Mouse (Mus musculus) E14TG2a.4 (cell line): ENCODE data around the gene Ddx21.

Experiments
- H3K27me3 ChIP-seq: 2 replicates; pipeline ENCODE4 v1.6.1; 2014; ENCODE audit warnings: low read length, control low read depth; ENCODE audit not compliant: insufficient read depth
- H3K36me3 ChIP-seq: 2 replicates; pipeline ENCODE4 v1.6.1; 2014; ENCODE audit warnings: low read length, control low read depth; ENCODE audit not compliant: insufficient read depth
- H3K4me1 ChIP-seq: replicated peaks from 2 replicates; pipeline ENCODE4 v1.6.1; 2014; ENCODE audit warnings: low read depth, low read length, control low read depth
- H3K4me3 ChIP-seq: replicated peaks from 2 replicates; pipeline ENCODE4 v1.5.1; 2014; ENCODE audit warnings: mild to moderate bottlenecking, low read length
- H3K9me3 ChIP-seq: 2 replicates; pipeline ENCODE4 v1.6.1; 2014; ENCODE audit warnings: low read length, control low read depth
- CTCF ChIP-seq: conservative IDR thresholded peaks from 2 replicates; pipeline ENCODE4 v1.5.1; 2014; ENCODE audit warnings: low read length
- NANOG ChIP-seq: IDR thresholded peaks from 2 replicates; pipeline ENCODE4 v1.6.1; 2014; ENCODE audit warnings: borderline replicate concordance, low read length, mixed read lengths
- POU5F1 ChIP-seq: IDR thresholded peaks from 2 replicates; pipeline ENCODE4 v1.6.1; 2014; ENCODE audit warnings: low read length, borderline replicate concordance

The Ddx21 gene

DNA sequence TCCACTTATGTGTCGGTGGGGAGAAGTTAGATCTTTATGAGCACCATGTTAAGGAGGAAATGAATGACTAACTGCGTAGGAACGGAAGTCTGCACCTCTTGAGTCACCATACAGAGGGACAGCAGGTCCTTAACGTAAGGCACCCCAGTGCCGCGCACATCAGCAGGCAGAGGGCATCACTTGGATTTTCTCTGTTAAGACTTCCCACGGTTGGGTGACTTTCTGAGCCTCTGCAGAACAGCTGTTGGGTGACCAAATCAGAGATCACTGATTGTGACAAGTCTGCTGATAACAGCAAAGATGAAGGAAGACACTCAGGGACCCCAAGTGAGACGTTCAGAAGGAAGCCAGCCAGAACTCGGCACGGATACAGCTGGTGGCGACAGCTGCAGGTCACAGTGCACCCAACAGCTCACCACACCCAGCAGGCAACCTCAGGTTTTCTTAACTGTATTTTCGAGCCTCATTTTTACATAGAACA is 48.4 kb downstream of the Ddx21 start:
- no peak for TF ChIP-seq NANOG
- no peak for TF ChIP-seq CTCF
- Histone ChIP-seq H3K36me3 (peaks cover 6% of the 10 kb centered on the region), H3K27me3 (0 out of 2 replicates have a peak, but pooled peaks cover 2% of the 10 kb centered on the region)

DNA sequence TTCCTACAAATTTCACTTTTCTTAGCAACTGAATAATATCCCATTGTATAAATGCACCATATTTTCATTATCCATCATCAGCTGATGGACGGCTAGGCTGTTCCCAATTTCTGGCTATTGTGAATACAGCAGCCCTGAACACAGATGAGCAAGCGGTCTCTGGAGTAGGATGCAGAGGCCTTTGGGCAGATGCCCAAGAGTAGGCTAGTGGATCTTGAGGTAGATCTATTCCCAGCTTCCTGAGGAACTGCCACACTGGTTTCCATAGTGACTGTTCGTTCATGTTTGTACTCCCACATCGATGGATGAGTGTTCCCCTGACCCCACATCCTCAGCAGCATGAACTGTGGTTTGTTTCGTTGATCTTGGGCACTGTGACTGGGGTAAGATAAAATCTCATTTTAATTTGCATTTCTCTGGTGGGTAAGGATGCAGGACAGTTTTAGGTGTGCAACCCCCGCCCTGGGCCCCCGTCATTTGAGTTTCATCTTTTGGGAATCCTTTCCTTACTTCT is 51.2 kb downstream of the Ddx21 start:
- H3K36me3 ChIP-seq = no peaks in the 10 kb centered on the region

More for the DNA sequence above, 48.4 kb downstream of the Ddx21 start:
- H3K4me3 ChIP-seq = no peak overlapping the region
- H3K4me1 ChIP-seq = peaks cover 13% of the 10 kb centered on the region
- no peaks in the 10 kb centered on the region for H3K9me3 ChIP-seq

DNA sequence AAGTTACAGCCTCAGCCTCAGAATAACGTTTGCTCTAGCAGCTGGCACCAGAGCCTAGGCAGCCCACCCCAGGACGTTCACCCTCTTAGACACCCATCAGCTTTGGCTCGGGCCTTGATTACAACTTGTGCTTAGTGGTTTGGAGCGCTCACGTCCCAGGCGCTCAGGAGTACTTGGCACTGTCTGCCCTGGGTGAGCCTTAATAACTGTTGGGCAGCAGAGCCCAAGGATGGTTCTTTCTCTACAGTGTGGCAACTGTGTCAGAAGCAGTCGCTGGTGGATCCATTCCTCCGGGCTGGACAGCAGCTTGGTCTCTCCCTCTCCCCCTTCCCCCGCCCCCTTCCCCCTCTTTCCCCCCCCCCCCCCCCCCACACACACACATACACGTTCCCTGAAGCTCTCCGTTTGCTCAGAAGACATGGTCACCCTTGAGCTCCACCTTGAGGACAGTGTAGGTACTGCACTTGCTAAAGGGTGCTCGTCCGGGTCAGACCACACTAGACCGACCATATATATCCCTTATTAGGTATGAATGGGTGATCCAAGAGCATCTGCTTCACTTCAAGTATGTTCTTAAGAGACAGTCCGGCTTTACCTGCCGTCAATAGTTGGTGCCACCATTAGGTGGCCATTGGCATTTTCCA is 52.4 kb downstream of the Ddx21 start:
- TF ChIP-seq NANOG = no peak
- peak; percentile 83 for TF ChIP-seq CTCF
- TF ChIP-seq POU5F1 = no peak
- Histone ChIP-seq H3K9me3 (no peaks in the 10 kb centered on the region), H3K36me3 (no peaks in the 10 kb centered on the region), H3K27me3 (0 out of 2 replicates have a peak, but pooled peaks cover 3% of the 10 kb centered on the region), H3K4me3 (no peak overlapping the region), H3K4me1 (peaks cover 13% of the 10 kb centered on the region)

More for the DNA sequence above, 51.2 kb downstream of the Ddx21 start:
- Histone ChIP-seq H3K27me3 (0 out of 2 replicates have a peak, but pooled peaks cover 3% of the 10 kb centered on the region), H3K4me1 (peaks cover 13% of the 10 kb centered on the region), H3K4me3 (no peak overlapping the region), H3K9me3 (no peaks in the 10 kb centered on the region)
- no peak for TF ChIP-seq CTCF
- TF ChIP-seq POU5F1 = no peak
- TF ChIP-seq NANOG = no peak

DNA sequence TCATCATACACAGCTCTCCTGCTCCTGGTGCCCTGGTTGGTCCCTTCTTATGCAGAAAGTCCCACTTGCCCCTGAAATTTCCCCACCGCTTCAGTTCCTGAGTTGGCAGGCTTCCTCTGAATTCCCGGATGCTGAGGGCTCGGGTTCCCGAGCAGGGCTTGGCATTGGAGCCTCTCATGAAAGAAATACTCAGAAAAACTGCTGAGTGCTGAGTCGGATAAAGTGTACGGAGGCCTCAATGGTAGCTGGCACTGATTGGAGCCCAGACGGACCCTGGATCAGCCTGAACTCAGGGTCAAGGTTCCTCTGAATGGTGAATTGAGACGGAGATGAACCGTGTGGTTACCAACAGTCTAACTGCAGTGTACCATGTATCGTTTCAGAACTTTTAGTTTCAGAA is 55.6 kb downstream of the Ddx21 start:
- H3K4me1 ChIP-seq = peaks cover 17% of the 10 kb centered on the region
- no peaks in the 10 kb centered on the region for H3K9me3 ChIP-seq
- 0 out of 2 replicates have a peak, but pooled peaks cover 3% of the 10 kb centered on the region for H3K27me3 ChIP-seq
- H3K36me3 ChIP-seq = no peaks in the 10 kb centered on the region
- TF ChIP-seq NANOG (no peak), CTCF (no peak), POU5F1 (no peak)
- H3K4me3 ChIP-seq = no peak overlapping the region

DNA sequence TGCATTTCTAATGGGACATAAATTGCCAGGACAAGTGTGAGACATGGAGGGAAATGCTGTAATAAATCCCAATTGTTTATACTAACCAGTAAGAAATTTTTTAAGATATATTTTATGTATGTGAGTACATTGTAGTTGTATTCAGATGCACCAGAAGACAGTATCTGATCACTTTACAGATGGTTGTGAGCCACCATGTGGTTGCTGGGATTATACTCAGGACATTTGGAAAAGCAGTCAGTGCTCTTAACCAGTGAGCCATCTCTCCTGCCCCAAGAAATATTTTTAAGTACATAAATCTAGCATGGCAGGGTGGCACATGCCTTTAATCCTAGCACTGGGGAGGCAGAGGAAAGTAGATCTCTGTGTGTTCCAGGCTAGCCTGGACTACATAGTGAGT is 56.3 kb downstream of the Ddx21 start:
- no peak overlapping the region for H3K4me3 ChIP-seq
- H3K4me1 ChIP-seq = peaks cover 17% of the 10 kb centered on the region
- H3K27me3 ChIP-seq = 0 out of 2 replicates have a peak, but pooled peaks cover 3% of the 10 kb centered on the region
- no peaks in the 10 kb centered on the region for H3K9me3 ChIP-seq
- no peaks in the 10 kb centered on the region for H3K36me3 ChIP-seq
- TF ChIP-seq CTCF (no peak), POU5F1 (no peak), NANOG (no peak)

DNA sequence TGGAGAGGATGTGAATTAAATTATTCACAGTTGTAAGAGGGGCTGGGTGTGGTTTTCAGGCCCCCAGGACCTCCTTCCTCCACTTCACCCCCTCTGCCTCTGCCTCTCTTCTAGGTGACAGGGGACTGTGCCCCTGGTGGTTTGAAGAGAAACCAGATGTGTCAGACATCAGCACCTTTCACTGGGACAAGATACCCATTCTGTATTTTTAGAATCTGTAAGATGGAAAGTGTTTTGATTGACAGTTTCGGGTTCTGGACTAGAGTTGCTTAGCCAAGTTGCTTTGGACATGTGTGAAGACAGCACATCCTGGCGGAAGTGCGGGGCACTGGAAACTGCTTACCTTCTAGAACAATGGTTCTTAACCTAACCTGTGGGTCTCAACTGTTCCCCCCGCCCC is 57.8 kb downstream of the Ddx21 start:
- H3K27me3 ChIP-seq = peaks cover 5% of the 10 kb centered on the region; the same call in 1 of the 2 replicates

DNA sequence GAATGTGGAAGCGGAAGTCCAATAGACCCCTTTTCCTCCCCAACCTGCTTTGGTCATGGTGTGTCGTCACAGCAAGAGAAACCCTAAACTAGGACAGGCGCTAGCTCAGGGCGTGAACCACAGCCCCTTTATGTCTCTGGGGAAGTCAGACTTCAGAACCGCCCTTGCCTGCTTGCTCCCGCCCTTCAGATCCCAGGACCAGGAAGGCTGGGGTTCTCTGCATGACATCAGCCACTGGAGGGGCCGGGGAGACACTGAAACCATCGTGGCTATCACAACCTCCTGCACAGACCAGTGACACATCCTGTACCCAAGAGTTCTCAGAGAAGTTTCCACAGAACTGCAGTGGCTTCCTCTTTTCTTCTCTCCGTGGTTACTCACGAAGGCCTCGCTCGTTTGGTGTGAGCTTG is 58.7 kb downstream of the Ddx21 start:
- H3K4me1 ChIP-seq = peaks cover 11% of the 10 kb centered on the region
- peaks cover 2% of the 10 kb centered on the region; the same call in 1 of the 2 replicates for H3K27me3 ChIP-seq
- no peaks in the 10 kb centered on the region for H3K36me3 ChIP-seq
- H3K4me3 ChIP-seq = peak overlapping the region; percentile 35
- TF ChIP-seq NANOG (no peak), POU5F1 (no peak), CTCF (no peak)
- H3K9me3 ChIP-seq = no peaks in the 10 kb centered on the region

More for the DNA sequence above, 57.8 kb downstream of the Ddx21 start:
- Histone ChIP-seq H3K4me3 (no peak overlapping the region), H3K36me3 (no peaks in the 10 kb centered on the region), H3K9me3 (no peaks in the 10 kb centered on the region), H3K4me1 (peaks cover 11% of the 10 kb centered on the region)
- no peak for TF ChIP-seq CTCF
- TF ChIP-seq NANOG = no peak
- no peak for TF ChIP-seq POU5F1

DNA sequence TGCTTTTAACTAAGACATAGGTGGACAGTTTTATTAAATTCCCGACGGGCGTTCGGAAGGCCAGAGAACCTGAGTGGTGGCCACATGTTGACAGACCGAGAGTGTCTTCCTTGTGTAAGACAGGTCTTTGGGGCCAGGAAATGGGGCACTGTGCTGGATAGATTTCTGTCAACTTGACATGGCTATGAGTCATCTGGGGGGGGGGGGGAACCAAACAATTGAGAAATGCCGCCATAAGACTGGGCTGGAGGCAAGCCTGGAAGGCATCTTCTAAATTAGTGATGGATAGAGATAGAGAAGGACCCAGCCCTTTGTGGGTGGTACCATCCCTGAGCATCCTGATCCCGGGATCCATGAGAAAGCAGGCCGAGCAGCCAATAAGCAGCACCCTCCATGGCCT is 59.2 kb downstream of the Ddx21 start:
- peak overlapping the region; percentile 35 for H3K4me3 ChIP-seq
- no peaks in the 10 kb centered on the region for H3K36me3 ChIP-seq
- H3K4me1 ChIP-seq = peaks cover 11% of the 10 kb centered on the region
- H3K9me3 ChIP-seq = no peaks in the 10 kb centered on the region
- H3K27me3 ChIP-seq = peaks cover 2% of the 10 kb centered on the region; the same call in 1 of the 2 replicates
- TF ChIP-seq POU5F1 (no peak), CTCF (no peak), NANOG (no peak)
